Mouse (Mus musculus) adrenal gland, adult 2 months (tissue): ENCODE data around the gene Kcnk7. TPM values are rescaled to one million over a fixed set of nuclear protein-coding genes. Genes with fewer than 3 reads are reported as not detected.

ENCODE experiments used
- DNase-seq: peaks from one replicate; pipeline ENCODE4 v3.0.0; 2021
- microRNA-seq, 2 experiments: library from miRNA; unstranded; fragments of <30 nt; microRNA quantifications; one replicate each; pipeline ENCODE4 v1.2.0; 2021
- polyA plus RNA-seq: library from polyadenylated mRNA; depleted of rRNA; stranded (reverse); fragments of >200 nt; gene quantifications from 2 replicates; pipeline ENCODE4 v1.2.3, GENCODE M21; 2012; rRNA removed
- total RNA-seq, 2 experiments: library from RNA; stranded (reverse); gene quantifications; 2 replicates each; pipeline ENCODE4 v1.2.3; 2021

Kcnk7 gene
- total and polyA plus RNA-seq, 3 experiments = not detected

- DNase-seq = no peak
These were observed 46.8 kb downstream of the Kcnk7 start for GRCm38 (mm10) chr19:5750951-5751350.

GRCm38 (mm10) chr19:5751742-5752141 is 47.6 kb downstream of the Kcnk7 start:
- DNase-seq = peak; percentile 75

DNA sequence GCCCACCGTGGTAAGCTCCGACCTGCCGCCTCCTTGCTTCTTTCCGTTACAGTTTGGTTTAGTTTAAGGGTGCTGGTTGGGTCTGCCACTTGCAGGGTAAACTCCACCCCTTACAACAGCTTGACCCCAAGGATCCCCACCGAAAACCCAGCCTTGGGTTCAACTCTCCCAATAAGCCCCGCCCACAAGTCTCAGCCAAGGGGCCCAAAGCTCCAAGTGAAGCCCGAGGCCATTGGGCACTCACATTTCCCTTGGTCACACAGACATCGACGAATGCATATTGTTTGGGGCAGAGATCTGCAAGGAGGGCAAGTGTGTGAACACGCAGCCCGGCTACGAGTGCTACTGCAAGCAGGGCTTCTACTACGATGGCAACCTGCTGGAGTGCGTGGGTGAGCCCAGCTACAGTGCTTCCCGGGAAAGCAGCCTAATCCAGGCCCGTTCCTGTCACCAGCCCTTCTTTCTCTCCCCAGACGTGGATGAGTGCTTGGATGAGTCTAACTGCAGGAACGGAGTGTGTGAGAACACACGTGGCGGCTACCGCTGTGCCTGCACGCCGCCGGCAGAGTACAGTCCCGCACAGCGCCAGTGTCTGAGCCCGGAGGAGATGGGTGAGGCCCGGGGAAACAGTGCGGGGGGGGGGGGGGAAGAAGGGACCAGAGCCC is 52.3 kb downstream of the Kcnk7 start:
- DNase-seq = no peak

Small RNAs within 50 kb of the gene (microRNA-seq; reads per million reads assigned to microRNA genes)
- 0 to 0.22 reads per million in 2 experiments for gene Mir6987

Other genes with a start within 250 kb of the Kcnk7 start
- gene Ccdc85b, start 246.5 kb upstream of the Kcnk7 start, total RNA-seq = 10 to 100 TPM in 1 of 2 experiments, 1 to 10 TPM in 1; 3.5 to 10.5 TPM
- gene Ccdc85b, start 246.5 kb upstream of the Kcnk7 start, polyA plus RNA-seq = 13.5 and 13.9 TPM in 2 replicates
- gene Fibp, start 243.8 kb upstream of the Kcnk7 start, total RNA-seq = 10 to 100 TPM; 85.1 to 94.8 TPM
- 89.9 and 95.9 TPM in 2 replicates for gene Fibp, start 243.8 kb upstream of the Kcnk7 start, polyA plus RNA-seq
- gene Ctsw, start 235.9 kb upstream of the Kcnk7 start, total RNA-seq = under 1 TPM; 0.75 to 0.79 TPM
- gene Ctsw, start 235.9 kb upstream of the Kcnk7 start, polyA plus RNA-seq = 0.71 and 1.1 TPM in 2 replicates
- 100 to 1,000 TPM in 1 of 2 experiments, 10 to 100 TPM in 1; 49.7 to 107 TPM for gene Efemp2, start 230.4 kb upstream of the Kcnk7 start, total RNA-seq
- 112 and 116 TPM in 2 replicates for gene Efemp2, start 230.4 kb upstream of the Kcnk7 start, polyA plus RNA-seq
- 10 to 100 TPM; 23.2 to 24.9 TPM for gene Mus81, start 216.0 kb upstream of the Kcnk7 start, total RNA-seq
- gene Mus81, start 216.0 kb upstream of the Kcnk7 start, polyA plus RNA-seq = 39.5 and 45.7 TPM in 2 replicates
- 100 to 1,000 TPM; 732 to 783 TPM for gene Cfl1, start 213.9 kb upstream of the Kcnk7 start, total RNA-seq
- 308 and 311 TPM in 2 replicates for gene Cfl1, start 213.9 kb upstream of the Kcnk7 start, polyA plus RNA-seq
- gene 1700020D05Rik, start 200.6 kb upstream of the Kcnk7 start, total RNA-seq = 1 to 10 TPM in 1 of 2 experiments, under 1 TPM in 1; 0.86 to 1.1 TPM
- 1.0 and 1.2 TPM in 2 replicates for gene 1700020D05Rik, start 200.6 kb upstream of the Kcnk7 start, polyA plus RNA-seq
- gene Snx32, start 193.8 kb upstream of the Kcnk7 start, total RNA-seq = 10 to 100 TPM; 12.2 to 14.1 TPM
- gene Snx32, start 193.8 kb upstream of the Kcnk7 start, polyA plus RNA-seq = 13.0 and 15.0 TPM in 2 replicates
- not detected for gene Ovol1, start 143.7 kb upstream of the Kcnk7 start, total RNA-seq
- gene Ovol1, start 143.7 kb upstream of the Kcnk7 start, polyA plus RNA-seq = not detected in 2 replicates
- 1 to 10 TPM; 8.4 to 9.4 TPM for gene Ap5b1, start 136.3 kb upstream of the Kcnk7 start, total RNA-seq
- 12.8 and 16.8 TPM in 2 replicates for gene Ap5b1, start 136.3 kb upstream of the Kcnk7 start, polyA plus RNA-seq
- 100 to 1,000 TPM; 109 to 147 TPM for gene Rnaseh2c, start 102.5 kb upstream of the Kcnk7 start, total RNA-seq
- 97.9 and 99.7 TPM in 2 replicates for gene Rnaseh2c, start 102.5 kb upstream of the Kcnk7 start, polyA plus RNA-seq
- 10 to 100 TPM; 75.5 to 76.9 TPM for gene Kat5, start 94.1 kb upstream of the Kcnk7 start, total RNA-seq
- 43.8 and 54.1 TPM in 2 replicates for gene Kat5, start 94.1 kb upstream of the Kcnk7 start, polyA plus RNA-seq
- gene Rela, start 66.9 kb upstream of the Kcnk7 start, total RNA-seq = 100 to 1,000 TPM in 1 of 2 experiments, 10 to 100 TPM in 1; 89.8 to 149 TPM
- 163 and 221 TPM in 2 replicates for gene Rela, start 66.9 kb upstream of the Kcnk7 start, polyA plus RNA-seq
- 10 to 100 TPM; 39.8 to 62.1 TPM for gene Sipa1, start 40.7 kb upstream of the Kcnk7 start, total RNA-seq
- gene Sipa1, start 40.7 kb upstream of the Kcnk7 start, polyA plus RNA-seq = 165 and 177 TPM in 2 replicates
- gene Map3k11, start 15.6 kb upstream of the Kcnk7 start, total RNA-seq = 10 to 100 TPM; 42.6 to 44.2 TPM
- gene Map3k11, start 15.6 kb upstream of the Kcnk7 start, polyA plus RNA-seq = 102 and 104 TPM in 2 replicates
- 10 to 100 TPM; 88.9 to 90.8 TPM for gene Pcnx3, start 15.5 kb upstream of the Kcnk7 start, total RNA-seq
- gene Pcnx3, start 15.5 kb upstream of the Kcnk7 start, polyA plus RNA-seq = 330 and 358 TPM in 2 replicates
- gene Ehbp1l1, start 21.9 kb downstream of the Kcnk7 start, total RNA-seq = 10 to 100 TPM; 30.3 to 31.6 TPM
- 47.6 and 49.2 TPM in 2 replicates for gene Ehbp1l1, start 21.9 kb downstream of the Kcnk7 start, polyA plus RNA-seq
- 10 to 100 TPM; 58.1 to 68.4 TPM for gene Fam89b, start 25.3 kb downstream of the Kcnk7 start, total RNA-seq
- gene Fam89b, start 25.3 kb downstream of the Kcnk7 start, polyA plus RNA-seq = 443 and 466 TPM in 2 replicates
- 100 to 1,000 TPM; 174 to 246 TPM for gene Ltbp3, start 36.5 kb downstream of the Kcnk7 start, total RNA-seq
- 737 and 768 TPM in 2 replicates for gene Ltbp3, start 36.5 kb downstream of the Kcnk7 start, polyA plus RNA-seq
- gene Scyl1, start 67.1 kb downstream of the Kcnk7 start, total RNA-seq = 100 to 1,000 TPM; 106 to 109 TPM
- 119 and 125 TPM in 2 replicates for gene Scyl1, start 67.1 kb downstream of the Kcnk7 start, polyA plus RNA-seq
- gene Frmd8, start 170.9 kb downstream of the Kcnk7 start, total RNA-seq = 10 to 100 TPM; 41.2 to 51.4 TPM
- gene Frmd8, start 170.9 kb downstream of the Kcnk7 start, polyA plus RNA-seq = 27.8 and 36.4 TPM in 2 replicates
- gene Slc25a45, start 173.4 kb downstream of the Kcnk7 start, total RNA-seq = 10 to 100 TPM; 15.5 to 36.2 TPM
- gene Slc25a45, start 173.4 kb downstream of the Kcnk7 start, polyA plus RNA-seq = 42.4 and 44.6 TPM in 2 replicates
- 1 to 10 TPM; 1.0 to 1.1 TPM for gene Tigd3, start 189.8 kb downstream of the Kcnk7 start, total RNA-seq
- gene Tigd3, start 189.8 kb downstream of the Kcnk7 start, polyA plus RNA-seq = 0.48 and 0.53 TPM in 2 replicates
- 100 to 1,000 TPM in 1 of 2 experiments, 10 to 100 TPM in 1; 90.6 to 125 TPM for gene Dpf2, start 208.6 kb downstream of the Kcnk7 start, total RNA-seq
- 51.7 and 56.3 TPM in 2 replicates for gene Dpf2, start 208.6 kb downstream of the Kcnk7 start, polyA plus RNA-seq
- gene Cdc42ep2, start 220.4 kb downstream of the Kcnk7 start, total RNA-seq = 1 to 10 TPM; 5.5 to 8.0 TPM
- gene Cdc42ep2, start 220.4 kb downstream of the Kcnk7 start, polyA plus RNA-seq = 5.6 and 5.9 TPM in 2 replicates